Mouse (Mus musculus) common myeloid progenitor, adult 5-6 weeks (primary cell): ENCODE results near the gene As3mt. TPM values are rescaled to one million over a fixed set of nuclear protein-coding genes. Genes with fewer than 3 reads are reported as not detected.

Experiments
- ATAC-seq: replicated peaks from 2 replicates; pipeline ENCODE4 v1.8.0; 2016; ENCODE audit warnings: low read depth, mild to moderate bottlenecking, moderate TSS enrichment, inconsistent platforms; ENCODE audit not compliant: poor library complexity, severe bottlenecking
- total RNA-seq: library from RNA; stranded (forward); fragments of 200-1000, 187-1606 nt; gene quantifications from 2 replicates; pipeline ENCODE4 v1.2.3, GENCODE M21; 2017

As3mt gene
- total RNA-seq = 48.9 and 53.3 TPM in 2 replicates

DNA sequence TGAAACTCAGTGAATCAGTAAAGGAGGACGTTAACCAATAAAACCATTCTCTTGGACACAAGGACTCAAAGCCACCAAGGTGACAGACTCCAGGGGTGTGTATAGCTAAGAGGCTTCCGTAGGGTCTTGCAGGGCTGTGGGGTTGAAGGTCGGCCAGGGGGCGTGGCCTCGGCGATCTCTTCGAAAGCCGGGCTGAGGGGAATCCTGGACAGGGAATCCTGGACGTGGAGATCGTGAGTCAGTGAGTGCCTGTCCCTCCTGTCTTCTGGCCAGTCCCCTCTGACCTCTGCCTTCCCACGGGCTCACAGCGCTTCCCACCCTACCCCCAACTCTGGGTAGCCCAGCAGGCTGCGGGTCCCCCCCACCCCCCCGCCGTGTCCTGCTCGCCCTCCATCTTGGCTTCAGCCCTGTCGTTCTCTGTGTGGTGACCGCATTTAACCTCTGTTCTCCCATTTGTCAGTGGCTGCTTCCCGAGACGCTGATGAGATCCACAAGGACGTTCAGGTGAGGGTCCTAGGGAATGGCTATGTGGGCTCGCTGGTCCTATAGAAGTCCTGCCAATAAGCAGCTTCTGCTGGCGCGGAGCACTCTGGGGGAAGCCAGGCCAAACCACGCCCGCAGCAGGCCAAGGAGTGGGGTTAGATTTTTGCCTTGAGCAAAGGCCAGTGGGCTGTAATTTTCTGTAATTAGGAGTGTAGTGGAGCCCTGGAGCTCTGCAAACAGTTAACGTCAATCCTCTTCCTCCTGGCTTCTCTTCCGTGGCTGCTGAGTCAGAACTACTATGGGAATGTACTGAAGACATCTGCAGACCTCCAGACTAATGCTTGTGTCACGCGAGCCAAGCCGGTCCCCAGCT, at the start of gene As3mt:
As3mt (plus strand) TSS at position 163 of the 856 bp plus-strand sequence.
- ATAC-seq = peak; percentile 36; the same call in 1 of the 2 replicates

GRCm38 (mm10) chr19:46658348-46658747, 48.9 kb upstream of the As3mt start:
- no peak for ATAC-seq

DNA sequence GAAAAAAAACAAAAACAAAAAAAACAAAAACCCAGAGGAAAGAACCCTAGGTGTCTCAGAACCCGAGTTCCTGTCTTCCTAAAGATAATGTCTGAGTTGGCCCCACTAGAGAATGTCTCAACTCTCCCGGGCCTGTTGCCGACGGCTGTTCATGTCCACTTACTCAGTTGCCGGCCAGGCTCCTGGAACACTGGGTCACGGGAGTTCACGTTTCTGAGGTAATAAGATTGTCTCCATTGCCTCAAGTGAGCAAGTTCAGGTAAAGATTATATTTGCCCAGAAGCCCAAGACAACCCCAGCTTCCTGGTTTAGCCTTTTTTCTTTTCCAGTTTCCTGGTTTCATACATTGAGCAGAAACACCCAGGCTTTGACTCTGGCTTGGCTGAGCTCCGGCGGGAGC, 48.4 kb upstream of the As3mt start:
- no peak for ATAC-seq

DNA sequence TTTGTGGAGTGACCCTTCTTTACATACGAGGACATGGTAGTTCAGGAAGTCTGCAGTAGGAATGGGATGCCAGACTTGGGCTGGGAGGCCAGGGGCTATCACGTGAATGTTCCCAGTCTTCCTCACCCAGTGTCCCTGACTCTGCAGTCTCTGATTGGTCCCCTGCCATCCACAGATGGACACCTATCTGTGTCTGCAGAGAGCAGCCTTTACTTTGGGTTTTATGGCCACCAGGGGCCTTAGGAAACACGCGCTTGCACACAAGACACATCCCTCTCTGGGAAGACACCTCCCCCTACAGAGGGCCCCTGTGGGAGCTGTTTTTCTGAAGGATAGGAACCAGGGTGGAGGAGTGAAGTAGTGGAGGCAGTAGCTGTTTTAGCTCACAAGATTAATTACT, 45.7 kb upstream of the As3mt start:
- no peak for ATAC-seq

DNA sequence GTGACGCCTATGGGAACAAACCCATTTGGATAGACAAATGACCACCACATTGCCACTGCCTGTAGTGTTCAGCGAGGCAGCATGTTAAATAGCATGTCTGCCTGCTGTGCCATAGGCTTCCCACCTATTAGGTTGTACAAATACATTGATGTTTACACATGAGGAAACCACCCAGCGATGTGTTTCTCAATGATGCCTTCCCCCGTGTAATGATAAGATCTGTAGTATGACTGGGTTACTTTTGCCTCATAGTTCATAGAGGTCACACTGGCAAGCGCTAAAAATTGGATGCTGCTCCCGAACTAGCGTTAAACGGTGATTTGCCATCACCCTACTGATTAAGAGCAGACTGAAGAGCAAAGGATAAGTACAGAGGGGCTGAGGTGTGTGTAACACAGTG, 45.0 kb upstream of the As3mt start:
- peak; percentile 29; the same call in 1 of the 2 replicates for ATAC-seq

- no peak for ATAC-seq
These were observed 44.5 kb upstream of the As3mt start for GRCm38 (mm10) chr19:46662784-46663183.

- no peak for ATAC-seq
These were observed 41.8 kb upstream of the As3mt start for GRCm38 (mm10) chr19:46665474-46665873.

DNA sequence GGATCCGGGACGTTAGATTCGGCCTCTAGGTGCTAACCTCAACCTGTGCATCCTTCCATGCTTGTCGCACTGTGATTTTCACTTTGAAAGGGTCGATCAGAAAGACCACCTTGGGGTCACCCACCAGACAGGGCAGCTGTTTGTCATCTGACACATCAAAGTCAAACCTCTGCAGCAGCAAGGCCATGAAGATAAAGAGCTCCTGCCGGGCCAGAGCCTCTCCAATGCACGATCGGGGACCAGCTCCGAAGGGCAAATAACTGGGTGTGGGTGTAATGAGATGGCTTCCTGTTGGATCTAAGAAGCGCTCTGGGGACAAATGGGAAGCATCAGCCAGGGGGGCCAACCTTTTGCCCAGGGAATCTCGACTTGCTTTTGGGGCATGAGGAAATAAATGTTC, 40.0 kb upstream of the As3mt start:
- no peak for ATAC-seq

DNA sequence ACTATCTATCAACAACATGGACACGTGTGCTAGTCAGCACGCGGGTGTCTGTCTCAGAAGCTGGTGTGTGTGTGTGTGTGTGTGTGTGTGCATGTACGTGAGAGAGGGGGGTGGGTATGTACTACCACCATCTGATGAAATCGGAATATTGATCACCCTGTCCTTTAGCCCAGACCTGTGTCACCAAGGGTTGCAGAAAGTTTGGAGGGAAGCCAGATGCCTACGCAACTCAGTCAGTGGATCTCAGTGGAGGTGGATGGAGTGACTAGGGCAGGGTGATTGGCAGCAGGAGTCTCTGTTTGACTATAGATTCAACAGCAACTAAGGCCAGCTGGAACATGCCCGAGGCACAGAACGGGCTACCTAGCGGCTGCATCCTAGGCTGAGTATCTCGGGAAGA, 39.0 kb upstream of the As3mt start:
- no peak for ATAC-seq

GRCm38 (mm10) chr19:46669802-46670201, 37.5 kb upstream of the As3mt start:
- ATAC-seq = peak; percentile 49

- peak; percentile 82 for ATAC-seq
These were observed 36.6 kb upstream of the As3mt start for GRCm38 (mm10) chr19:46670691-46671090.

- no peak for ATAC-seq
These were observed 34.4 kb upstream of the As3mt start, which contains the start of gene Cyp17a1 for GRCm38 (mm10) chr19:46672766-46673418. Gene Cyp17a1, minus strand, starts transcription at chr19:46673172.

GRCm38 (mm10) chr19:46675641-46676040, 31.6 kb upstream of the As3mt start:
- no peak for ATAC-seq

DNA sequence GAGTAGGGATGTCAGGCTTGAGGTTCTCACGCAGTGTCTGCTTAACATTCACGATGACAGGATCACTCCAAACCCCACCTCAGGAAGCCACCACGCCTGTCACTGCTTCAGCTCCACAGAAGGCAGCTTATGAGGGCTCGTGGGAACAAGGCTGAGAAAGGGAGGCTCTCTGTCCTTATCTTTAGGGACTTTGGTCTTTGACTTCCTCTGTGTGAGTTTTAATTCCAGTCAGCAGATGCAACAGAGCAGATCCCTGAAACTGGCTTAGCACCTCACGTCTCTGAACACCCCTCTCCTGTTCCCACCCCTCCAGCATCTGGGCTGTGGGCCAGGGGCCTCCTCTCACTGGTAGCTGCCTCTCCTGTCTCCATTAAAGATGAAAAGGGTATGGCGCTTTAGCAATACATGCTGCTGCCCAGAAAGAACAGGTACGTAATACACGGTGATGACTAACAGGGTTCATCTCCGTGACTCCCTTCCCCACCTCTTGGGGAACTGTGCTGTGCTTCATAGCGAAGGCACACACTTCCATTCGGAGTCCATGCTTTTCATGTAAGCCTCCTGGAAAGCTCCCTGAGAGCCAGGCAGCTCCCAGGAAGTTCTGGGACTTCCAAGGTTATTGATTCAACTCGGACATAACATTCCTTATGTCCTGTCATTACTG, 27.4 kb upstream of the As3mt start:
- ATAC-seq = peak; percentile 81

DNA sequence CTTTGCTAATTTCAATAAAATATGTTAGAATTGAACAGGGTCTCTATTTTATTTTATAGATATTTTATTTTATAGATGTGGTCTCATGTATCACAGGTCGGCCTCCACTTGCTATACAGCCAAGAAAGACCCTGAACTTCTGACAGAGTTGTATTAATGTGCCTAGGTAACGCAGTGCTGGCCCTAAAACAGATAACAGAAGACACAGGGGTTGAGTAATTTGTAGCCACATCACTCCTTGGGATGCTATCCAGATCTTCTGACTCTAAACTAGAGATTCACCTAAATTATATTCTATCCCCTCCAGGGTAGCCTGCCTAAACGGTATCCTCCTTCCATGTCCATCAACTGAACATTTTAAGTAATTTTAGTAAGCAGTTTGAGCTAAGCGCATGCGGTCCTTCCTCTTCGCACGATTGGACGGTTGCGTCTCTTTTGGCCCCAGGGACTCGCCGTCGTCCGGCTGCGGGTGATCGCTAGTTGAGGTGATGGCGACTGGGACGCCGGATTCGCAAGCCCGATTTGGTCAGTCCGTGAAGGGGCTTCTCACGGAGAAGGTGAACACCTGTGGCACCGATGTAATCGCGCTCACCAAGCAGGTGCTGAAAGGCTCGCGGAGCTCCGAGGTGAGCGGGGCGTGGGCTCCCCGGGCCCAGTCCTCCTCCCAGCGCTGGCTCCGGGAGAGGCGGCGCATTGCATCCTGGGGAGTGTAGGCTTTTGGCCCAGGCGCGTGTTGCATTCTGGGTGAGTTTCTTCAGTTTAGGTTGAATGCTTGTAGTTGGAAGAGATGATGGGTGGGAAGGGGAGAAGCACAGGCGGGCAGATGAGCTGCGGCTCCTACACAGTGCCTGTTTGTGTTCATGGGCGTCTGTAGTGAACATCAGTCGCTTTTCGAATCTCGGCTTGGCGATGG, 17.5 kb upstream of the As3mt start, which contains the start of gene Borcs7:
Borcs7 (plus strand) TSS at position 447 of the 913 bp plus-strand sequence.
- peak; percentile 97 for ATAC-seq

DNA sequence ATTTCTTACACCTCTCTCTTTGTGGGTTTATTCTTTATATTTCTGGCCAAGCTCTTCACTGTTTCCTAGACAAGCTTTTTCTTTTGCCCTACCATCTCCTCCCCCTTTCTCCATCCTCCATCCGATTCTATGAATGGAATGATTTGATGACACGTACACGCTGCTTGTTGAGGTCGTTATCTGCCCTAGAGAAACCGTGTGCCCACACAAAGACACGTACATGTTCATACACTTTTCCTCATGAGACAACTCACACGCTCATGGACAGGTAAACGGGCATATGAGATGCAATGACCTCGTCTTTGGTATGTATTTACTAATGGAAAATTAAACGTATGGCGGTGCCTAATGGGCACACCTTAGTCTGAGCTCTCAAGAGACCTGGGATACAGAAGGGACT, 16.9 kb upstream of the As3mt start:
- ATAC-seq = no peak

GRCm38 (mm10) chr19:46691078-46691477, 16.2 kb upstream of the As3mt start:
- no peak for ATAC-seq

DNA sequence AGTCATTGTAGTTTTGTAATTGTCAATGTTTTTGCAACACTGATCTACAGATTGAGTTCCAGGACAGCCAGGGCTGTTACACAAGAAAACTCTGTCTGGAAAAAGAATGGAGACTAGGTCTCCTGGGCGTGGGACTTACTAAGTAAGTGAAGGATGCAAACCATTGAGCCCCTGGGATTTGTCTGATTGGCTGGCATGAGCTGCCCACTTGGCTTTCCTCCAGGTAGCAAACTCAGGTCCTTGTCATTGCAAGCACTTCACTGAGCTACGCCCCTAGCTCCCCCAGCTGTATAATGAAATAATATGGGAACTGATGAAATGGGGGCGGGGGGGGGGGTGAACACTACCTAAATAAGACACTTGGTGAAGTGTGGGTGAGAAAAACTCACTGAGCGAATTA, 14.1 kb upstream of the As3mt start:
- no peak for ATAC-seq

GRCm38 (mm10) chr19:46696482-46696881, 10.8 kb upstream of the As3mt start:
- ATAC-seq = no peak

DNA sequence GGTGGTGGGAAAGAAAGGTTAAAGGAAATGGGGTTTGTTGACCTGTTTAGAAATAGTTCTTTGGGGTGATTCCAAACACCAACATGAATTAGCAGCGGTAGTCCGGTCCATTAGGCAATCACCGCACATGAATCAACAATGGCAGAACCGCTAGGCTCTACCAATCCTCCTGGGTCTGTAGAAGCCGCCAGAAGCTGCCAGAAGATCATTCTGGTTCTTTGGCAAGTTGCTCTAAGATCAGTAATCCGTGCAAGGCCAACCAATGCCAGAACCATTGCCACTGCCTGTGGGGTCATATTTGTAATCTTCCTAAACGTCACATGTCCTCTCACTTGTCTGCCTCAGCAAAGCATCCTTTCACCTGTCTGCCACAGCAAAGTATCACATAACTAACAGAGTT, 10.3 kb upstream of the As3mt start:
- no peak for ATAC-seq
